Mouse (Mus musculus): Measurements from ENCODE around the gene Ppm1f. TPM values are rescaled to one million over a fixed set of nuclear protein-coding genes. Genes with fewer than 3 reads are reported as not detected.

Ppm1f gene
- polyA plus RNA-seq, 1 experiment from 2014 or later = 37.7 TPM

- H3K27me3 ChIP-seq (ENCODE audit: insufficient read depth, low read length) = no peaks in the 10 kb centered on the region
- 48% methylated on average over 5 of the region's 5 CpGs for WGBS
- no peak overlapping the region for H3K9ac ChIP-seq (replicated peaks; ENCODE audit: low read length)
- no peak overlapping the region for H3K27ac ChIP-seq (ENCODE audit: low read length)
- no peak overlapping the region for H3K4me2 ChIP-seq (replicated peaks; ENCODE audit: low read depth, low read length)
- ATAC-seq (ENCODE audit: low FRiP score, low TSS enrichment) = peak; percentile 82
- H3K36me3 ChIP-seq (ENCODE audit: insufficient read depth, low read length) = no peaks in the 10 kb centered on the region
- no peaks in the 10 kb centered on the region for H3K4me1 ChIP-seq (ENCODE audit: insufficient read depth, low read length)
- no peaks in the 10 kb centered on the region for H3K9me3 ChIP-seq (ENCODE audit: low read length)
- no peak overlapping the region for H3K4me3 ChIP-seq (ENCODE audit: low read length)
These were observed 34.6 kb downstream of the Ppm1f start for GRCm38 (mm10) chr16:16930810-16931296.

- Histone ChIP-seq H3K36me3 (ENCODE audit: insufficient read depth, low read length) (no peaks in the 10 kb centered on the region), H3K4me3 (ENCODE audit: low read length) (no peak overlapping the region), H3K9ac (replicated peaks; ENCODE audit: low read length) (no peak overlapping the region), H3K27me3 (ENCODE audit: insufficient read depth, low read length) (no peaks in the 10 kb centered on the region), H3K4me2 (replicated peaks; ENCODE audit: low read depth, low read length) (no peak overlapping the region), H3K4me1 (ENCODE audit: insufficient read depth, low read length) (no peaks in the 10 kb centered on the region), H3K27ac (ENCODE audit: low read length) (no peak overlapping the region), H3K9me3 (ENCODE audit: low read length) (no peaks in the 10 kb centered on the region)
- WGBS = 95% methylated on average over 9 of the region's 9 CpGs
- no peak for ATAC-seq (ENCODE audit: low FRiP score, low TSS enrichment)
These were observed 43.3 kb downstream of the Ppm1f start for GRCm38 (mm10) chr16:16939543-16939942.

- no peak overlapping the region for H3K27ac ChIP-seq (ENCODE audit: low read length)
- 92% methylated on average over 2 of the region's 2 CpGs for whole genome bisulfite sequencing
- H3K4me1 ChIP-seq (ENCODE audit: insufficient read depth, low read length) = no peaks in the 10 kb centered on the region
- no peak overlapping the region for H3K4me3 ChIP-seq (ENCODE audit: low read length)
- H3K4me2 ChIP-seq (replicated peaks; ENCODE audit: low read depth, low read length) = no peak overlapping the region
- H3K9ac ChIP-seq (replicated peaks; ENCODE audit: low read length) = no peak overlapping the region
- ATAC-seq (ENCODE audit: low FRiP score, low TSS enrichment) = no peak
- H3K27me3 ChIP-seq (ENCODE audit: insufficient read depth, low read length) = no peaks in the 10 kb centered on the region
- H3K9me3 ChIP-seq (ENCODE audit: low read length) = no peaks in the 10 kb centered on the region
- no peaks in the 10 kb centered on the region for H3K36me3 ChIP-seq (ENCODE audit: insufficient read depth, low read length)
These were observed 44.8 kb downstream of the Ppm1f start for GRCm38 (mm10) chr16:16941078-16941477.

- Histone ChIP-seq H3K27me3 (ENCODE audit: insufficient read depth, low read length) (no peaks in the 10 kb centered on the region), H3K27ac (ENCODE audit: low read length) (no peak overlapping the region), H3K36me3 (ENCODE audit: insufficient read depth, low read length) (no peaks in the 10 kb centered on the region), H3K9me3 (ENCODE audit: low read length) (no peaks in the 10 kb centered on the region), H3K4me3 (ENCODE audit: low read length) (no peak overlapping the region), H3K9ac (replicated peaks; ENCODE audit: low read length) (no peak overlapping the region), H3K4me2 (replicated peaks; ENCODE audit: low read depth, low read length) (no peak overlapping the region), H3K4me1 (ENCODE audit: insufficient read depth, low read length) (no peaks in the 10 kb centered on the region)
- ATAC-seq (ENCODE audit: low FRiP score, low TSS enrichment) = no peak
- WGBS = 53% methylated on average over 2 of the region's 5 CpGs
These were observed 62.3 kb downstream of the Ppm1f start for GRCm38 (mm10) chr16:16958575-16958974.

- Histone ChIP-seq H3K9me3 (ENCODE audit: low read length) (no peaks in the 10 kb centered on the region), H3K9ac (replicated peaks; ENCODE audit: low read length) (no peak overlapping the region), H3K36me3 (ENCODE audit: insufficient read depth, low read length) (no peaks in the 10 kb centered on the region), H3K27ac (ENCODE audit: low read length) (no peak overlapping the region), H3K4me1 (ENCODE audit: insufficient read depth, low read length) (no peaks in the 10 kb centered on the region), H3K4me3 (ENCODE audit: low read length) (no peak overlapping the region), H3K4me2 (replicated peaks; ENCODE audit: low read depth, low read length) (no peak overlapping the region), H3K27me3 (ENCODE audit: insufficient read depth, low read length) (no peaks in the 10 kb centered on the region)
- WGBS = 86% methylated on average over 6 of the region's 6 CpGs
- no peak for ATAC-seq (ENCODE audit: low FRiP score, low TSS enrichment)
These were observed 63.6 kb downstream of the Ppm1f start for GRCm38 (mm10) chr16:16959907-16960306.

- no peak overlapping the region for H3K9ac ChIP-seq (replicated peaks; ENCODE audit: low read length)
- no peak overlapping the region for H3K27ac ChIP-seq (ENCODE audit: low read length)
- H3K27me3 ChIP-seq (ENCODE audit: insufficient read depth, low read length) = no peaks in the 10 kb centered on the region
- no peak overlapping the region for H3K4me3 ChIP-seq (ENCODE audit: low read length)
- WGBS = 67% methylated on average over 1 of the region's 1 CpGs
- no peaks in the 10 kb centered on the region for H3K36me3 ChIP-seq (ENCODE audit: insufficient read depth, low read length)
- no peaks in the 10 kb centered on the region for H3K4me1 ChIP-seq (ENCODE audit: insufficient read depth, low read length)
- H3K9me3 ChIP-seq (ENCODE audit: low read length) = no peaks in the 10 kb centered on the region
- H3K4me2 ChIP-seq (replicated peaks; ENCODE audit: low read depth, low read length) = no peak overlapping the region
- ATAC-seq (ENCODE audit: low FRiP score, low TSS enrichment) = no peak
These were observed 68.9 kb downstream of the Ppm1f start for GRCm38 (mm10) chr16:16965149-16965548.

GRCm38 (mm10) chr16:16966290-16966689 lies 70.0 kb downstream of the Ppm1f start:
- no peaks in the 10 kb centered on the region for H3K4me1 ChIP-seq (ENCODE audit: insufficient read depth, low read length)
- no peak overlapping the region for H3K4me3 ChIP-seq (ENCODE audit: low read length)
- no peaks in the 10 kb centered on the region for H3K27me3 ChIP-seq (ENCODE audit: insufficient read depth, low read length)
- no peak overlapping the region for H3K9ac ChIP-seq (replicated peaks; ENCODE audit: low read length)
- no peak overlapping the region for H3K27ac ChIP-seq (ENCODE audit: low read length)
- no peak overlapping the region for H3K4me2 ChIP-seq (replicated peaks; ENCODE audit: low read depth, low read length)
- no peak for ATAC-seq (ENCODE audit: low FRiP score, low TSS enrichment)
- H3K36me3 ChIP-seq (ENCODE audit: insufficient read depth, low read length) = no peaks in the 10 kb centered on the region
- no peaks in the 10 kb centered on the region for H3K9me3 ChIP-seq (ENCODE audit: low read length)

Other genes starting within 250 kb of the Ppm1f start
- gene Olfr19, start 220.1 kb upstream of the Ppm1f start, polyA plus RNA-seq (2015; fragmentation: Nextera tagmentation; extraction: Ambion mirVana) = not detected in 2 replicates
- gene Spag6l, start 67.0 kb upstream of the Ppm1f start, polyA plus RNA-seq (2015; fragmentation: Nextera tagmentation; extraction: Ambion mirVana) = 0.95 and 1.2 TPM in 2 replicates
- gene Igll1, start 32.5 kb upstream of the Ppm1f start, polyA plus RNA-seq (2015; fragmentation: Nextera tagmentation; extraction: Ambion mirVana) = 0.46 TPM in 1 of 2 replicates, not detected in the other
- gene Top3b, start 25.7 kb upstream of the Ppm1f start, polyA plus RNA-seq (2015; fragmentation: Nextera tagmentation; extraction: Ambion mirVana) = 73.0 and 77.2 TPM in 2 replicates
- 2.4 and 2.5 TPM in 2 replicates for gene Vpreb1, start 25.6 kb upstream of the Ppm1f start, polyA plus RNA-seq (2015; fragmentation: Nextera tagmentation; extraction: Ambion mirVana)
- 171 and 172 TPM in 2 replicates for gene Mapk1, start 86.9 kb downstream of the Ppm1f start, polyA plus RNA-seq (2015; fragmentation: Nextera tagmentation; extraction: Ambion mirVana)
- 43.2 and 44.8 TPM in 2 replicates for gene Ypel1, start 173.2 kb downstream of the Ppm1f start, polyA plus RNA-seq (2015; fragmentation: Nextera tagmentation; extraction: Ambion mirVana)
- 150 and 161 TPM in 2 replicates for gene Ppil2, start 214.8 kb downstream of the Ppm1f start, polyA plus RNA-seq (2015; fragmentation: Nextera tagmentation; extraction: Ambion mirVana)
- gene 2610318N02Rik, start 228.7 kb downstream of the Ppm1f start, polyA plus RNA-seq (2015; fragmentation: Nextera tagmentation; extraction: Ambion mirVana) = 57.5 and 60.6 TPM in 2 replicates
- 95.5 and 105 TPM in 2 replicates for gene Sdf2l1, start 235.9 kb downstream of the Ppm1f start, polyA plus RNA-seq (2015; fragmentation: Nextera tagmentation; extraction: Ambion mirVana)
- 7.2 and 7.8 TPM in 2 replicates for gene Ydjc, start 248.2 kb downstream of the Ppm1f start, polyA plus RNA-seq (2015; fragmentation: Nextera tagmentation; extraction: Ambion mirVana)

Data from kidney, embryonic 16.5 days (tissue).